Mouse (Mus musculus) heart, postnatal 0 days (tissue): Measurements from ENCODE around the gene Ccdc82.

ENCODE experiments used
- CTCF ChIP-seq: IDR thresholded peaks from 2 replicates; pipeline ENCODE4 v1.5.1; 2016; ENCODE audit warnings: antibody characterized with exemption, control low read depth, low read depth
- EP300 ChIP-seq: IDR thresholded peaks from 2 replicates; pipeline ENCODE4 v1.6.1; 2016; ENCODE audit warnings: antibody characterized with exemption, low read depth

- TF ChIP-seq EP300, result no peak
- no peak for TF ChIP-seq CTCF
Measured at GRCm38 (mm10) chr9:13256726-13257125, 10.0 kb downstream of the Ccdc82 start.
